Mouse (Mus musculus) common myeloid progenitor, adult 5-6 weeks (primary cell): ENCODE measurements around the gene Vmn2r84. TPM values are rescaled to one million over a fixed set of nuclear protein-coding genes. Genes with fewer than 3 reads are reported as not detected.
A peak's percentile ranks its signal among the peaks of the same experiment; 100 is the strongest.
"Not testable (repeated sequence)": the region's sequence is repeated elsewhere in the genome, so short reads cannot be mapped to it uniquely, and the experiment has no call there.

ENCODE experiments used
- ATAC-seq: replicated peaks from 2 replicates; pipeline ENCODE4 v1.8.0; 2016; ENCODE audit warnings: low read depth, mild to moderate bottlenecking, moderate TSS enrichment, inconsistent platforms; ENCODE audit not compliant: poor library complexity, severe bottlenecking
- total RNA-seq: library from RNA; stranded (forward); fragments of 200-1000, 187-1606 nt; gene quantifications from 2 replicates; pipeline ENCODE4 v1.2.3, GENCODE M21; 2017

The Vmn2r84 gene
- total RNA-seq = under 0.01 TPM in 1 of 2 replicates, not detected in the other

- ATAC-seq = no peak
Measured at GRCm38 (mm10) chr10:130394232-130394631, at the start of gene Vmn2r84. Vmn2r84 (minus strand) TSS chr10:130394332.

GRCm38 (mm10) chr10:130434185-130434898 lies 40.2 kb upstream of the Vmn2r84 start:
- ATAC-seq = not testable (repeated sequence)

GRCm38 (mm10) chr10:130429603-130430002 lies 35.5 kb upstream of the Vmn2r84 start, which contains the start of gene Vmn2r85:
Vmn2r85 (minus strand) TSS chr10:130429703.
- not testable (repeated sequence) for ATAC-seq

- not testable (repeated sequence) for ATAC-seq
Measured at GRCm38 (mm10) chr10:130422368-130422767, 28.2 kb upstream of the Vmn2r84 start.

- ATAC-seq = no peak
Measured at GRCm38 (mm10) chr10:130420401-130420800, 26.3 kb upstream of the Vmn2r84 start.

GRCm38 (mm10) chr10:130419954-130420353 lies 25.8 kb upstream of the Vmn2r84 start:
- not testable (repeated sequence) for ATAC-seq

GRCm38 (mm10) chr10:130416352-130416751 lies 22.2 kb upstream of the Vmn2r84 start:
- ATAC-seq = not testable (repeated sequence)

- not testable (repeated sequence) for ATAC-seq
Measured at GRCm38 (mm10) chr10:130412167-130412698, 18.1 kb upstream of the Vmn2r84 start.

- no peak for ATAC-seq
Measured at GRCm38 (mm10) chr10:130375145-130375544, 19.0 kb downstream of the Vmn2r84 start.

GRCm38 (mm10) chr10:130372491-130373173 lies 21.5 kb downstream of the Vmn2r84 start:
- ATAC-seq = peak; percentile 64

GRCm38 (mm10) chr10:130371644-130372043 lies 22.5 kb downstream of the Vmn2r84 start:
- ATAC-seq = no peak

GRCm38 (mm10) chr10:130370005-130370682 lies 24.0 kb downstream of the Vmn2r84 start:
- peak; percentile 11; the same call in 1 of the 2 replicates for ATAC-seq

- ATAC-seq = no peak
Measured at GRCm38 (mm10) chr10:130368384-130368783, 25.7 kb downstream of the Vmn2r84 start.

- ATAC-seq = no peak
Measured at GRCm38 (mm10) chr10:130364766-130365165, 29.4 kb downstream of the Vmn2r84 start.

GRCm38 (mm10) chr10:130363438-130364164 lies 30.5 kb downstream of the Vmn2r84 start:
- ATAC-seq = peak; percentile 94

- peak; percentile 68 for ATAC-seq
Measured at GRCm38 (mm10) chr10:130344056-130344455, 50.1 kb downstream of the Vmn2r84 start.

- not testable (repeated sequence) for ATAC-seq
Measured at GRCm38 (mm10) chr10:130340050-130340449, 54.1 kb downstream of the Vmn2r84 start.

GRCm38 (mm10) chr10:130337581-130337980 lies 56.6 kb downstream of the Vmn2r84 start:
- peak; percentile 80 for ATAC-seq

GRCm38 (mm10) chr10:130336385-130336784 lies 57.7 kb downstream of the Vmn2r84 start:
- ATAC-seq = peak; percentile 82

GRCm38 (mm10) chr10:130330711-130331110 lies 63.4 kb downstream of the Vmn2r84 start:
- peak; percentile 72 for ATAC-seq
